8 mouse cellular contexts compared by ENCODE assay signal in genomic region chr1:181272622-181273296, GRCm38 (mm10).
A peak's percentile ranks its signal among the peaks of the same experiment; 100 is the strongest.
DNase-seq lines count a peak whose midpoint lies in the region; ATAC-seq and TF ChIP-seq lines count a peak whose summit lies in the region.

No protein-coding gene starts in this region.

- DNase-seq in ZHBTc4 (ENCODE audit: low read depth, low spot score), result peak; percentile 69
- peak; percentile 87 for DNase-seq in gastrocnemius, adult 2 months
- DNase-seq in left cerebral cortex, adult 8-10 months (ENCODE audit: low spot score in 2 of 2), result peak; percentile 42 to 67
- DNase-seq in right cerebral cortex, adult 18-20 months, result peak; percentile 78
- peak; percentile 66 for DNase-seq in urinary bladder, adult 2 months (ENCODE audit: low spot score)

- no peak overlapping the region for H3K27ac ChIP-seq in cortical plate, adult 2 months (ENCODE audit: insufficient read depth, low read length)
- H3K27ac ChIP-seq in gastrocnemius, adult 2 months, result no peak overlapping the region
- H3K27ac ChIP-seq in hindbrain, embryonic 16.5 days (ENCODE audit: low read depth, low read length), result no peak overlapping the region

- 7% methylated on average over 20 of the region's 20 CpGs for WGBS in hindbrain, embryonic 16.5 days

- no peaks in the 10 kb centered on the region for H3K9me3 ChIP-seq in hindbrain, embryonic 16.5 days (ENCODE audit: control insufficient read depth, low read length)

- H3K4me3 ChIP-seq in cortical plate, adult 2 months (ENCODE audit: insufficient read depth, low read length), result no peak overlapping the region
- H3K4me3 ChIP-seq in gastrocnemius, adult 2 months, result no peak overlapping the region
- no peak overlapping the region for H3K4me3 ChIP-seq in hindbrain, embryonic 16.5 days (ENCODE audit: low read length)

- intact Hi-C loops in gastrocnemius, adult 2 months (cut with DNase I), result loop anchor here (5.0 kb wide), 1 partner anchor 345 kb away; no protein-coding TSS in a partner anchor

- H3K27me3 ChIP-seq in hindbrain, embryonic 16.5 days (replicated peaks; ENCODE audit: control insufficient read depth, insufficient read depth, low read length), result no peaks in the 10 kb centered on the region

- peak; percentile 96 for ATAC-seq in hindbrain, embryonic 16.5 days
- ATAC-seq in megakaryocyte, adult 5-6 weeks (ENCODE audit: poor library complexity, severe bottlenecking), result peak; percentile 100

- no peaks in the 10 kb centered on the region for H3K36me3 ChIP-seq in hindbrain, embryonic 16.5 days (ENCODE audit: control insufficient read depth, insufficient read depth, low read length)

- H3K4me2 ChIP-seq in hindbrain, embryonic 16.5 days (ENCODE audit: low read length), result no peak overlapping the region

- no peaks in the 10 kb centered on the region for H3K4me1 ChIP-seq in cortical plate, adult 2 months (ENCODE audit: control insufficient read depth, insufficient read depth, low read length)
- no peaks in the 10 kb centered on the region for H3K4me1 ChIP-seq in hindbrain, embryonic 16.5 days (ENCODE audit: control insufficient read depth, insufficient read depth, low read depth, low read length)

- peak; percentile 90 for TF ChIP-seq CTCF in cortical plate, adult 2 months (IDR thresholded peaks at IDR 0.05; ENCODE audit: extremely low read depth, insufficient read depth, low read length)
- TF ChIP-seq CTCF in gastrocnemius, adult 2 months (IDR thresholded peaks at IDR 0.05), result peak; percentile 89

- no peak overlapping the region for H3K9ac ChIP-seq in hindbrain, embryonic 16.5 days (ENCODE audit: low read depth, low read length)

- TF ChIP-seq POLR2A in cortical plate, adult 2 months (IDR thresholded peaks at IDR 0.05; ENCODE audit: extremely low read depth, insufficient read depth, low read length), result no peak
